Mouse (Mus musculus): Measurements from ENCODE around the gene Specc1. TPM values are rescaled to one million over a fixed set of nuclear protein-coding genes. Genes with fewer than 3 reads are reported as not detected.
A peak's percentile ranks its signal among the peaks of the same experiment; 100 is the strongest.

The Specc1 gene
- total and polyA plus RNA-seq, 3 experiments = 2.5 to 5.8 TPM; not detected in 1

DNA sequence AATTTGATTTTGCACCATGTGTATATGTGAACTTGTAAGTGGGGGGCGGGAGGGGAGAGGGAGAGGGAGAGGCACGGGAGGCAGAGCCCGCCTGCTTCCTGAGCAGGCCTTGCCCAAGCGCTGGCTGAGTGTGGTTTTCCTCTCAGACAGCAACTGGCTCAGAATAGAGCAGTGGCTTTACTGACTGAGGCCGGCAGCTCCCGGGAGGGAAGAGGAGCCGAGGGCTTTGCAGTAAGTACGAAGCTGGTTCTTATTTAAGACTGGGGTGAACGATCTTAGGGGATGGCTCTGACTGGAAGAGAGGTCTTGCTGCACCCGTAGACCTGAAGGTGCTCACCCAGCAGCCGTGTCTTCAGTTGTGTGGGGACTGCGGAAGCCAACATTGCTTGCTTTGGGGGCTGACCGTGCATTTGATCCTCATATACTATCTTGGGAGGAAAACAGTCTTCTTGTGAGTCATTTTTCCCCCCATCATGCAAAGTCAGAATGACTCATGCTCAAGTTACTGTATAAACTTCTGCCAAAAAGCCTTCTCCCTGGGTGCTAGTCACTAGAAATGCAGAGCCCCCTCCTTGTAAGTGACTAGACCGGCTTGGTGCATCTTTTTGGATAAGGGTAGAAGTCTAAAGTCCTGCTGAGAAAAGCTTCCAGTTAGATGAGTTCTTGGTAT is 48.8 kb downstream of the Specc1 start (continued):
- peak; percentile 45; the same call in 1 of the 2 replicates for TF ChIP-seq MYC (IDR thresholded peaks at IDR 0.05; ENCODE audit: low read depth, low read length)
- TF ChIP-seq CHD1 (IDR thresholded peaks at IDR 0.05; ENCODE audit: low read depth, low read length) = no peak
- peak; percentile 11; the same call in 1 of the 2 replicates for TF ChIP-seq MXI1 (IDR thresholded peaks at IDR 0.05; ENCODE audit: low read depth, low read length)

DNA sequence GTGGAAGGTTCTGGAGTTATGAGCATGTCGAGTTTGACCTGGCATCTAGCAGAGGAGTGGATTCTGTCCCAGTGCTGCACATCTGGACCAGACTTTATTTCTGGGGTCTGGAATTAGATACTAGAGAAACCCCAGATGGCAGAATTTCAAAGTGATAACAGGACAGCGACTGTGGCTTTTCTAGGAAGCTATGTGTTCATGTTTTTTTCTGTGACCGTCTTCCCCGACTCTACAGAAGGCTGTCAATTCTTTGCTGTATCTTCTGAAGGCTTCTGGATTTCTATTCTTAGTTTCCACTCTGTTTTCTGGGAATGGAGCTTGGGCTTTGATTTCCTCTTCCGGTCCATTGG is 49.3 kb downstream of the Specc1 start:
- Histone ChIP-seq H3K27ac (ENCODE audit: control insufficient read depth, low read depth, low read length) (peak overlapping the region; percentile 96), H3K27me3 (ENCODE audit: control insufficient read depth in 1 of 2, insufficient read depth in 2 of 2, low read length in 2 of 2) (no peaks in the 10 kb centered on the region), H3K4me3 (ENCODE audit: control insufficient read depth in 1 of 2, insufficient read depth in 1 of 2, low read depth in 2 of 2, low read length in 2 of 2) (peak overlapping the region; percentile 54 to 63), H3K36me3 (ENCODE audit: control insufficient read depth in 1 of 2, insufficient read depth in 2 of 2, low read length in 2 of 2) (peaks cover 0 to 13% of the 10 kb centered on the region in 2 experiments; a peak in 2 of 4 replicates), H3K4me1 (ENCODE audit: control insufficient read depth in 1 of 2, insufficient read depth in 2 of 2, low read length in 2 of 2) (peaks cover 4 to 24% of the 10 kb centered on the region in 2 experiments), H3K79me2 (ENCODE audit: control insufficient read depth, insufficient read depth, low read length, poor library complexity) (no peaks in the 10 kb centered on the region; the same call in 1 of the 2 replicates), H3K9ac (ENCODE audit: control insufficient read depth, low read depth, low read length, poor library complexity, severe bottlenecking) (peak overlapping the region; percentile 65), H3K9me3 (replicated peaks; ENCODE audit: insufficient read depth, low read length) (no peaks in the 10 kb centered on the region)
- peak; percentile 83 for DNase-seq (ENCODE audit: low read depth, low spot score)
- TF ChIP-seq BHLHE40 (IDR thresholded peaks at IDR 0.05; ENCODE audit: borderline replicate concordance, low read depth, low read length) (0 out of 2 replicates have a peak, but pooled peaks have one; percentile 45), ZNF384 (IDR thresholded peaks at IDR 0.05; ENCODE audit: low read depth, low read length) (peak; percentile 85), MYB (IDR thresholded peaks at IDR 0.05; ENCODE audit: low read depth, low read length) (peak; percentile 10; the same call in 1 of the 2 replicates), MAZ (IDR thresholded peaks at IDR 0.05; ENCODE audit: low read depth, low read length) (peak; percentile 8; the same call in 1 of the 2 replicates), MYC (IDR thresholded peaks at IDR 0.05; ENCODE audit: low read depth, low read length) (no peak; the same call in 1 of the 2 replicates), CHD1 (IDR thresholded peaks at IDR 0.05; ENCODE audit: low read depth, low read length) (no peak), ZKSCAN1 (IDR thresholded peaks at IDR 0.05; ENCODE audit: low read depth, low read length) (no peak), TBP (IDR thresholded peaks at IDR 0.05; ENCODE audit: low read depth, low read length) (no peak), POLR2AphosphoS2 (IDR thresholded peaks at IDR 0.05; ENCODE audit: low read length) (no peak), JUND (IDR thresholded peaks at IDR 0.05; ENCODE audit: low read depth, low read length) (no peak), UBTF (IDR thresholded peaks at IDR 0.05; ENCODE audit: borderline replicate concordance, insufficient read depth, low read depth, low read length) (no peak), USF2 (IDR thresholded peaks at IDR 0.05; ENCODE audit: borderline replicate concordance in 1 of 2, insufficient read depth in 1 of 2, low read depth in 1 of 2, low read length in 2 of 2) (no peak), KAT2A (conservative IDR thresholded peaks at IDR 0.05; ENCODE audit: low read depth, low read length) (no peak), CHD2 (IDR thresholded peaks at IDR 0.05; ENCODE audit: low read length) (0 out of 2 replicates have a peak, but pooled peaks have one; percentile 12), GATA1 (IDR thresholded peaks at IDR 0.05; ENCODE audit: low read depth, low read length) (peak; percentile 74), POLR2AphosphoS5 (IDR thresholded peaks at IDR 0.05; ENCODE audit: borderline replicate concordance, low read depth, low read length) (no peak), RAD21 (IDR thresholded peaks at IDR 0.05; ENCODE audit: low read depth, low read length) (no peak), POLR2A (IDR thresholded peaks at IDR 0.05; ENCODE audit: control insufficient read depth in 1 of 2, insufficient read depth in 1 of 2, low read depth in 1 of 2, low read length in 2 of 2, poor library complexity in 1 of 2) (no peak), TAL1 (IDR thresholded peaks at IDR 0.05; ENCODE audit: low read length) (peak; percentile 89), MAX (IDR thresholded peaks at IDR 0.05; ENCODE audit: low read length) (peak; percentile 33; the same call in 1 of the 2 replicates), ZMIZ1 (IDR thresholded peaks at IDR 0.05; ENCODE audit: low read depth, low read length) (0 out of 2 replicates have a peak, but pooled peaks have one; percentile 14), ZC3H11A (IDR thresholded peaks at IDR 0.05; ENCODE audit: low read depth, low read length) (0 out of 2 replicates have a peak, but pooled peaks have one; percentile 24), EP300 (IDR thresholded peaks at IDR 0.05; ENCODE audit: low read depth in 1 of 2, low read length in 2 of 2) (peak; percentile 51 to 72; a peak in 3 of 4 replicates), SIN3A (IDR thresholded peaks at IDR 0.05; ENCODE audit: low read length) (peak; percentile 75), USF1 (IDR thresholded peaks at IDR 0.05; ENCODE audit: low read depth, low read length) (no peak), NRF1 (IDR thresholded peaks at IDR 0.05; ENCODE audit: insufficient read depth, low read depth, low read length, poor library complexity, severe bottlenecking) (no peak), TCF12 (IDR thresholded peaks at IDR 0.05; ENCODE audit: low read depth, low read length) (peak; percentile 82), GABPA (IDR thresholded peaks at IDR 0.05; ENCODE audit: low read depth, low read length) (no peak), CTCF (IDR thresholded peaks at IDR 0.05 in 2 of 3, conservative IDR thresholded peaks at IDR 0.05 in 1 of 3; ENCODE audit: control insufficient read depth in 1 of 3, insufficient read depth in 1 of 3, low read depth in 2 of 3, low read length in 3 of 3, poor library complexity in 1 of 3, severe bottlenecking in 1 of 3) (no peak), HCFC1 (IDR thresholded peaks at IDR 0.05; ENCODE audit: low read depth, low read length) (0 out of 2 replicates have a peak, but pooled peaks have one; percentile 16), MXI1 (IDR thresholded peaks at IDR 0.05; ENCODE audit: low read depth, low read length) (peak; percentile 62; the same call in 1 of the 2 replicates), E2F4 (IDR thresholded peaks at IDR 0.05; ENCODE audit: borderline replicate concordance, low read depth, low read length) (no peak), RCOR1 (IDR thresholded peaks at IDR 0.05; ENCODE audit: low read depth, low read length) (peak; percentile 70)
